Mouse (Mus musculus) spleen, adult 2 months (tissue): Measurements from ENCODE around the gene Hnrnpa3. TPM values are rescaled to one million over a fixed set of nuclear protein-coding genes. Genes with fewer than 3 reads are reported as not detected.

Experiments
- DNase-seq, 2 experiments: peaks; one replicate each; pipeline versions ENCODE4 v3.0.0 to v3.0.0-alpha.2; 2012 to 2021; ENCODE audit warnings: low spot score in 2 of 2, low read depth in 1 of 2
- H3K27ac ChIP-seq: fragments of 200-500 bp; 2 replicates; pipeline ENCODE4 v1.5.1; 2012; ENCODE audit warnings: low read length, inconsistent platforms; ENCODE audit not compliant: insufficient read depth
- H3K27me3 ChIP-seq: fragments of 200-500 bp; 2 replicates; pipeline ENCODE4 v1.6.1; 2012; ENCODE audit warnings: mild to moderate bottlenecking, moderate library complexity, low read length, inconsistent platforms; ENCODE audit not compliant: control insufficient read depth, insufficient read depth
- H3K36me3 ChIP-seq: fragments of 200-500 bp; 2 replicates; pipeline ENCODE4 v1.6.1; 2012; ENCODE audit warnings: mild to moderate bottlenecking, low read length, inconsistent platforms; ENCODE audit not compliant: control insufficient read depth, insufficient read depth
- H3K4me1 ChIP-seq: fragments of 200-500 bp; 2 replicates; pipeline ENCODE4 v1.6.1; 2011; ENCODE audit warnings: inconsistent platforms; ENCODE audit not compliant: control insufficient read depth, insufficient read depth, insufficient read length
- H3K4me3 ChIP-seq: fragments of 200-500 bp; 2 replicates; pipeline ENCODE4 v1.5.1; 2011; ENCODE audit warnings: mild to moderate bottlenecking, inconsistent platforms; ENCODE audit not compliant: insufficient read depth, insufficient read length; ENCODE audit errors: extremely low read depth
- CTCF ChIP-seq: fragments of 200-500 bp; IDR thresholded peaks from 2 replicates; pipeline ENCODE4 v1.5.1; 2011; ENCODE audit warnings: mild to moderate bottlenecking, inconsistent platforms; ENCODE audit not compliant: insufficient read depth, insufficient read length, insufficient replicate concordance; ENCODE audit errors: extremely low read depth
- POLR2A ChIP-seq: fragments of 200-500 bp; IDR thresholded peaks from 2 replicates; pipeline ENCODE4 v1.6.1; 2011; ENCODE audit warnings: low read depth, low read length, inconsistent platforms
- WGBS: fragments of 180-500 bp; shearing (Covaris S2); methylation state at CpG from one replicate; pipeline ENCODE4 v1.1.7; 2018; 5-methylcytosine and 5-hydroxymethylcytosine counted together
- polyA plus RNA-seq: library from polyadenylated mRNA; depleted of rRNA; stranded (reverse); fragments of >200 nt; gene quantifications from 2 replicates; pipeline ENCODE4 v1.2.3, GENCODE M21; 2012

Hnrnpa3 gene
- polyA plus RNA-seq, 1 experiment, result 15.7 TPM

DNA sequence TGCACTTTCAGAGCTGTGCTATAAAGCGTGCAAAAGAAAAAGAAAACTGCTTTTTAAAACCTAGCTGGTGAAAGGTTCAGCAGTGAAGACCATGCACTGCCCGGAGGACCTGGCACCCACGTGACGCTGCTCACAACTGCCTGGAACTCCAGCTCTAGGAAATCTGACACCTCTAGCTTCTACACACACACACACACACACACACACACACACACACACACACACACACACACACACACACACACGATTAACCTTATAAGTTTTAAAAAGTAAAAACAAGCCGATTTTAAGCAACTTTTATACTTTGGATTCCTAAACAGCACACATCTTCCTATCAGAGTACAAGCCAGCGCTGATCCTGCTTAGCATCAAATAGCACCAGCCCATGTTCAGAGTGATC, 22.4 kb downstream of the Hnrnpa3 start:
- Histone ChIP-seq H3K4me3 (no peak overlapping the region), H3K36me3 (peaks cover 18% of the 10 kb centered on the region), H3K27ac (0 out of 2 replicates have a peak overlapping the region, but pooled peaks have one; percentile 23), H3K4me1 (peaks cover 21% of the 10 kb centered on the region; the same call in 1 of the 2 replicates), H3K27me3 (no peaks in the 10 kb centered on the region)
- DNase-seq, result no peak
- 74% methylated on average over 7 of the region's 7 CpGs for WGBS
- TF ChIP-seq POLR2A (no peak), CTCF (no peak)

DNA sequence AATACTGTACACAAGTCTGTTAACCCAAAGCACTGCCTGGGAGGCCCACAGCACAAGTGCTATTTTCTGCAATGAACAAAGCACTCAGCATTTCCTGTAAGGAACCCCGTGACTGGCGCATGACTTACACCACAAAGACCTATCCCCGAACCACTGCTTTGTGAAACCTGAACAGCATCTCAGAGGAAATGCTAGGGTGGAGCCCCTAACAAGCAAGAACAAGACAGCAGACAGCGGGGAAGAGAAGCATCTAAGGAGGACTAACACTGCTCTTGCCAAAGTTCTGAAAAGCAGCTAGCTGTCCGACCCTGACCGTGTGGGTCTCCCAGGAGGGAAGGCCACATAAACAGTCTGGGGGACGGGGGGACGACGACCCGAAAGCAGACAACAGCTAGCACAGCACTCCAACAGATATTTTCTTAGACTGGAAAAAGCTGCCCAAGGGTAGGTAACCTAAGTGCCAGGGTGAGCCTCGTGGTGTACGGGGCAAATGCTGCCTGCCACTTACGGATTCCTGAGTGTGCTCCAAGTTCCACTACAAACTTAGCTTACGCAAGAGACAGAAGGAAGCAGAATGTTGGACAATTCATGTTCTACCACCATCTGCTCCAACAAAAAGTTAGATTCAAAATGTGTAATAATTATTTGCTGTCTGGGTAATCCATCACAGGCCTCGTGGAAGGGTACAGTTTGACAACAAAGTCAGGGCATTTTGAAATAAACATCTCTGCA, 24.1 kb downstream of the Hnrnpa3 start:
- 13% methylated on average over 15 of the region's 15 CpGs for WGBS
- H3K4me3 ChIP-seq, result peak overlapping the region; percentile 45; the same call in 1 of the 2 replicates
- H3K27ac ChIP-seq, result peak overlapping the region; percentile 99
- H3K27me3 ChIP-seq, result no peaks in the 10 kb centered on the region
- peaks cover 7% of the 10 kb centered on the region for H3K36me3 ChIP-seq
- TF ChIP-seq POLR2A (peak; percentile 57), CTCF (no peak)
- DNase-seq, result peak; percentile 88 to 97
- peaks cover 28% of the 10 kb centered on the region; the same call in 1 of the 2 replicates for H3K4me1 ChIP-seq

DNA sequence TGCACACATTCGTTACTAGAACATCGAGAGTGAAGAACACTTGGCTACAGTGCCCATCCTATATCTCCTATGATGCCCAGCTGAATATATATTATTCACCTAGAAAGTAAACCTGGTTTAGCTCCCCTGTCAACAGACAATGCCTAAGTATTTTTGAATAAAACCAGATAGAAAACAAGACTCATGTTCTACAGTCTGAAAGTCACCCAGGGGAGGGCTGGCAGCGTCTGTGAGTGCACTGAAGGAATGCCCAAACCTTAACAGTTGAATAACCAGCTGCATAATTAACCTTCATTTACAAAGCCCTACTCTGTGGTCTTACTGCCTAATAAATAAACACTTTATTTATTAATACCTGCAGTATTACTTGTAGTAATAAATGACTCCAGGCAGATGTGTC, 25.5 kb downstream of the Hnrnpa3 start:
- Histone ChIP-seq H3K4me1 (peaks cover 32% of the 10 kb centered on the region; the same call in 1 of the 2 replicates), H3K36me3 (no peaks in the 10 kb centered on the region), H3K27me3 (no peaks in the 10 kb centered on the region), H3K4me3 (no peak overlapping the region), H3K27ac (peak overlapping the region; percentile 42)
- WGBS, result 72% methylated on average over 3 of the region's 3 CpGs
- no peak for TF ChIP-seq POLR2A
- TF ChIP-seq CTCF, result no peak
- no peak for DNase-seq

DNA sequence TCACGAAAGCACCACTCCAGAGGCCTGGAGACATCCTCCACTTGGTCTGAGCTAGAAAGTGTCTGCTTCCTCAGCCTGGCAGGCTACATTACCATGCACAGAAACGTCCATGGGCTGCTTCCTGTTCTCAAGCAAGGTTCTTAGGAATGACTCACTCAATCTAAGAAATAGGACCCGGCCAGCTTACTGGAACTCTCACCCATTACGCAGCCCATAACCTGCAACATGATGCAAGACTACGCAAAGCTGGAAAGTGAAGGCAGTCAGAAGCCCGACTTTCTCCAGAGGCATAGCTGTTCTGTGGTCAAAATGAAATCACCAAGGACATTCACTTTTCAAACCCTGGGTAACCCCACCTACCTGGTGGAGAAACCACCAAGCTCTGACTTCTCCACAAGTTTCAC, 26.4 kb downstream of the Hnrnpa3 start:
- WGBS, result 29% methylated on average over 6 of the region's 6 CpGs
- DNase-seq, result no peak
- no peaks in the 10 kb centered on the region for H3K36me3 ChIP-seq
- TF ChIP-seq CTCF (no peak), POLR2A (no peak)
- no peak overlapping the region for H3K4me3 ChIP-seq
- H3K27me3 ChIP-seq, result no peaks in the 10 kb centered on the region
- H3K27ac ChIP-seq, result peak overlapping the region; percentile 24
- peaks cover 36% of the 10 kb centered on the region; the same call in 1 of the 2 replicates for H3K4me1 ChIP-seq

DNA sequence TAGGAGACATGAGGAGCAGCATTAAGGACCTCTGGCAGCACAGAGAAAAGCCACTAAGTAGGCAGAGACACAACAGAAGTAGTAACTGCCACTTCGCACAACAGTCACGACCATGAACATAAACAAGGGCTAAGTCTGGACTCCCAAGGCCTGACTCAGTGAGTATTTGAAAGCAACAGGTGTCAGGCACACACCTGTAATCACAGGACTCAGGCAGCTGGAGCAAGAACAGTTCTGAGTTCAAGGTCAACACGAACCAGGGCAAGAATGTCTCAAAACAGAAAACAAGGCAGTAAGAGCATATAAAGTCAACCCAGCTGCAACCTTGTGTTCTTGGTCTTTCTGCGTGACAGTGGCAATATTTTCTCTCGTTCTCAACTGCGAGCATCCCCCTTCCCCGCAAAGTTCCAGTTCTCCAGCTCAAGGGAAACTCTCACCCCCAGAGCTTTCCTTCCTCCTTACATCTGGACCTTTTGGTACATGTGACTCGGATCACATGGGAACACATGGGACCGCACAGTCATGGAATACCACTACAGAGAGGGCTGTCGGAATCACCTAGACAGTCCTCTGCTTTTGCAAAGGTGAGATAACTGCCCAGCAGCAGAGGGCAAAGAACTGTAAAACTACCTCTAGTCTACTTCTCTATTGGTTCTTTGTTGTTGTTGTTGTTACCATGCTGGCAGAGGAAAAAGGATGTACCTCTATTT, 28.1 kb downstream of the Hnrnpa3 start:
- WGBS, result 83% methylated on average over 10 of the region's 10 CpGs

DNA sequence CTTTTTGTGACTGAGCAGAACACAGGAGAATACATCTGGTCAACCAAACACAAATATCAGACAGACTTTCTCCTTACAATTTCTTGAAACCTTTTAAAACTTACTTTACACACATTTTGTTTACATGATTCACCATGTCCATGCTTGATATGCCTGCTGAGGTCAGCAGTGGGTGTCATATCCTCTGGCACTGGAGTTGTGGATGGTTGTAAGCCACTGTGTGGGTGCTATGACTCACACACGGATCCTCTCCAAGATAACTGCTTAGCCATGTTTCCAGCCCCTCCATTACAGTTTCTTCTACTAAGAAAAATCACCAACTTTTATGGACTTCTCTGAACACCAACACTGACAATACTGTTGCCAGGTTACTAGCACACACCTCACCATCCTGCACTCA, 29.8 kb downstream of the Hnrnpa3 start:
- DNase-seq, result no peak
- no peak overlapping the region for H3K27ac ChIP-seq
- no peaks in the 10 kb centered on the region for H3K27me3 ChIP-seq
- no peak overlapping the region for H3K4me3 ChIP-seq
- no peaks in the 10 kb centered on the region for H3K36me3 ChIP-seq
- peaks cover 28% of the 10 kb centered on the region; the same call in 1 of the 2 replicates for H3K4me1 ChIP-seq
- TF ChIP-seq POLR2A (no peak), CTCF (no peak)
- WGBS, result 93% methylated on average over 1 of the region's 1 CpGs

More for the DNA sequence above, 28.1 kb downstream of the Hnrnpa3 start:
- Histone ChIP-seq H3K27me3 (no peaks in the 10 kb centered on the region), H3K27ac (peak overlapping the region; percentile 45; the same call in 1 of the 2 replicates), H3K4me1 (peaks cover 30% of the 10 kb centered on the region; the same call in 1 of the 2 replicates), H3K36me3 (no peaks in the 10 kb centered on the region), H3K4me3 (no peak overlapping the region)
- TF ChIP-seq POLR2A (no peak), CTCF (no peak)
- DNase-seq, result no peak
